Mouse (Mus musculus) ES-Bruce4 (cell line): ENCODE data around the gene Apeh. TPM values are rescaled to one million over a fixed set of nuclear protein-coding genes. Genes with fewer than 3 reads are reported as not detected.
A peak's percentile ranks its signal among the peaks of the same experiment; 100 is the strongest.

Experiments used
- H3K27ac ChIP-seq: 2 replicates; pipeline ENCODE4 v1.5.1; 2012; ENCODE audit warnings: low read length, inconsistent platforms; ENCODE audit not compliant: insufficient read depth
- H3K27me3 ChIP-seq: 2 replicates; pipeline ENCODE4 v1.6.1; 2012; ENCODE audit warnings: mild to moderate bottlenecking, low read length, inconsistent platforms; ENCODE audit not compliant: control insufficient read depth, poor library complexity, insufficient read depth, severe bottlenecking
- H3K36me3 ChIP-seq: 2 replicates; pipeline ENCODE4 v1.6.1; 2012; ENCODE audit warnings: inconsistent platforms, mild to moderate bottlenecking, low read length, moderate library complexity; ENCODE audit not compliant: control insufficient read depth, poor library complexity, insufficient read depth, severe bottlenecking
- H3K4me1 ChIP-seq: one replicate; pipeline ENCODE4 v1.8.1; 2011; ENCODE audit warnings: low read length; ENCODE audit not compliant: control insufficient read depth, insufficient read depth
- H3K4me3 ChIP-seq: 2 replicates; pipeline ENCODE4 v1.5.1; 2011; ENCODE audit warnings: low read depth, mild to moderate bottlenecking, low read length
- H3K9ac ChIP-seq: 2 replicates; pipeline ENCODE4 v1.6.1; 2012; ENCODE audit warnings: low read depth, mild to moderate bottlenecking, inconsistent platforms; ENCODE audit not compliant: poor library complexity, severe bottlenecking
- H3K9me3 ChIP-seq: replicated peaks from 2 replicates; pipeline ENCODE4 v1.6.1; 2012; ENCODE audit warnings: mild to moderate bottlenecking, low read length, inconsistent platforms; ENCODE audit not compliant: control insufficient read depth, poor library complexity, insufficient read depth, severe bottlenecking
- CTCF ChIP-seq: IDR thresholded peaks from one replicate; pipeline ENCODE4 v1.8.1; 2011; ENCODE audit warnings: low read depth, low read length
- EP300 ChIP-seq: IDR thresholded peaks from 2 replicates; pipeline ENCODE4 v1.6.1; 2011; ENCODE audit warnings: low read depth, low read length; ENCODE audit not compliant: insufficient read depth
- POLR2A ChIP-seq: IDR thresholded peaks from one replicate; pipeline ENCODE4 v1.8.1; 2011; ENCODE audit warnings: low read length; ENCODE audit not compliant: insufficient read depth
- polyA plus RNA-seq: library from polyadenylated mRNA; stranded (reverse); fragments of >200 nt; gene quantifications from 2 replicates; pipeline ENCODE4 v1.2.4, GENCODE M21; 2011; ENCODE audit warnings: low read depth; ENCODE audit not compliant: missing spikeins, insufficient read depth, insufficient read length

Apeh gene
- polyA plus RNA-seq, 1 experiment: 48.1 TPM

DNA sequence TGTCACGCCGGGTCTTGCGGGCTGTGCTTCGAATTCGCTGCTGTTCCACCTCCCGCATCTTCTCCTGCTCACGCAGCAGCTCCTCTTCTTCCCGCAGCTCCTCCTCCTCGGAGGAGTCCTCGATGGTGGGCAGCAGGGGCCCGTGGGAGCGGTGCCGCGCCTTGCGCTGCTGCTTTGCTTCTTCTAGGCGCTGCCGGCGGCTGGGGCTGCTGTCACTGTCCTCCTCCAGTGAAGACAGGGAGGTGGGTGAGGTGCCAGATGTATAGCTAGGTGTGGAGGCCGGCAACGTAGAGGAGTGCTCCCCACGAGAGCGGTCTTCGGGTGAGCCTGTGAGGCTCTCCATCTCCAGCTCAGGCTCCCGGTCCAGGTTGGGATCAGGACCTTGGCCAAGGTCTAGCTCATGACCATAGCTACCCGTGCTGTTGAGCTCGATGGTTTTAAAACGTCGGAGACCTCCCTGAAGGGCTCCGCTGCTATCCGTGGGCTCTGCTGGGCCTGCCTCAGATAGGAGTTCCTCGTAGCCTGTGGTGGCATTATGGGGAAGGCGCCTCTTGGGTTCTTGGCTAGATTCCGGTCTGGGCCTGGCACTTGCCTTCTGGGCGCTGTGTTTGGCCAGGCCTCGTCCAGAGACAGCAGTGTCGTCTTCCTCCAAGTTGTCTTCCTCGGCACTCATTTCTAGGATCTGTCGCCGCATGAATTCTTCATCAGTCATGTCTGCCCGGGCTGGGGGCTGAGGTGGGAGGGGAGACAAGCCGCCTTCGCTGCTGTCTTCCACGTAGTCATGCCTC, 21.1 kb upstream of the Apeh start:
- Histone ChIP-seq H3K4me1 (no peaks in the 10 kb centered on the region), H3K4me3 (peak overlapping the region; percentile 6), H3K9ac (no peak overlapping the region), H3K27ac (no peak overlapping the region), H3K36me3 (no peaks in the 10 kb centered on the region), H3K27me3 (no peaks in the 10 kb centered on the region), H3K9me3 (no peaks in the 10 kb centered on the region)
- TF ChIP-seq POLR2A (no peak), EP300 (no peak), CTCF (no peak)

DNA sequence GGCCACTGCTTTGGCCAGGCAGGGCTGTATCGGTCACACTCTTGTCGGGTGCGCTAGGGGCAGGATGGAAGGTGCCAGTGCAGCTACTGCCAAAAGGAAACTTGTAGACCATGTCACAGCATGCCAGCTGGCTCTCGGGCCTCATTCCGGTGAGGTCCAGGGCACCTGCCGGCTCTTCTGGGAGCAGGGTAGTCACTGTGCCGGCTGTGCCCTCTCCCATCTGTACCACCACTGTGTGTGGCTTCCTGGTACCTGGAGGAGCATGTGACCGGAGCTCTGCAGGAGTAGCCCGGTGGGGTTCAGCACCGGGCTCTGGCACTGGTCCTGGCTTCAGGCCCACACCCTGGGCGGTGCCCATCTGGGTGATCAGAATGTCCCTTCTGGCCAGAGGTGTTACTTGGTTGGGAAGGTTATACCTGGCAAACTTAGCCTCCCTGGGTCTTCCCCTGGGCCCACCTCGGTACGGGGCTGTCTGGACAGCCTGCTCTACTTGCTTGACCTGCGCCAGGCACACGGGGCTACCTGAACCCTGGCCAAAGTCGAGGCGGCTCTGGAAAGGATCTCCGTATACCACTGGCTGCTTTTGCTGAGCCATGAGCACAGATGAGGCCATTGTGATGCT, 18.4 kb upstream of the Apeh start:
- Histone ChIP-seq H3K4me3 (no peak overlapping the region), H3K9me3 (no peaks in the 10 kb centered on the region), H3K36me3 (no peaks in the 10 kb centered on the region), H3K4me1 (no peaks in the 10 kb centered on the region), H3K9ac (no peak overlapping the region), H3K27ac (no peak overlapping the region), H3K27me3 (no peaks in the 10 kb centered on the region)
- TF ChIP-seq EP300: no peak
- no peak for TF ChIP-seq CTCF
- no peak for TF ChIP-seq POLR2A

DNA sequence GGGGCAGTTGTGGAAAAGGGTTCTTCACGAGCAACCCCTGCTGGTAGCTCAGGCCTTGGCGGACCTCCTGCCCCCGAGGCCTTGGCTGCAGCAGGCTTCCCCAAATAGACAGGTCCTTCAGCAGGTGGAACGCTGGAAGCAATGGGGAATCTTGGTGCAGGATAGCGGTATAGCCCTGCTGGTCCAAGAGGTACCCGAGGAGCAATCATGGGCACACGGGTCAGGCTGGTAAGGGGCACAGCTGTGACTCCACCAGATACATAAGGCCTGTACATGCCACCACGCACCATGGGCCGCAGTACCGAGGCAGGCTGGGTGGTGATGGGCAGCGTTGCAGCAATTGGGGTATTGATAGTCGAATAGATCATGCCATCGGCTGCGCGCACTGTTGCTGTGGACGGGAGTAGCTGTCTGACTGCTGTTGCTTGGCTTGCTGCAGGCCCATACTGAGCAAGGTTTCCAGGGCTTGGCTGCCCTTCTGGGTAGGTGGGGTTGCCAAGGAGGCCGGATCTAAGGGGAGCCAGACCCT, 17.3 kb upstream of the Apeh start:
- Histone ChIP-seq H3K9ac (no peak overlapping the region), H3K27ac (no peak overlapping the region), H3K4me3 (no peak overlapping the region), H3K36me3 (no peaks in the 10 kb centered on the region), H3K27me3 (no peaks in the 10 kb centered on the region), H3K4me1 (no peaks in the 10 kb centered on the region), H3K9me3 (no peaks in the 10 kb centered on the region)
- no peak for TF ChIP-seq POLR2A
- no peak for TF ChIP-seq EP300
- TF ChIP-seq CTCF: no peak

DNA sequence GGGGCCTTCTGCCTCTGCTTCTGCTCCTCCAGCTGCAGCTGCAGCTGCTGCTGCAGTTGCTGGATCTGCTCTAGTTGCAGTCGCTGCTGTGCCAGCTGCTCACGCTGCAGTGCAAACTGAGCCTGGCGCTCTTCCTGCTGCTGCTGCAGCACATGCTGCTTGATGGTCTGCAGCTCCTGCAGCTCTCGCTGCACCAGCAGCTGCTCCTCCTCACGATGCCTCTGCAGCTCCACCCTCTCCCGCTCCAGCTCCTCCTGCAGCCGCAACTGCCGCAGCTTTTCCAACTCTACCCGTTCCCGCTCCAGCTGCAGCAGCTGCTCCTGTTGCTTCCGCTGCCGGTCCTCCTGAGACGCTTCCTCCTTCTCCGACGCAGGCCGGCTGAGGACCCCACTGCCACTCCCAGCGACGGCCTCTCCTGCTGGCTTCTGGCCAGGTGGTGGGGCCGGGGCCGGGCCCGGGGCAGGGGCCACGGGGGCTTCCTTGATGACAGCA, 16.7 kb upstream of the Apeh start:
- H3K36me3 ChIP-seq: no peaks in the 10 kb centered on the region
- H3K27me3 ChIP-seq: no peaks in the 10 kb centered on the region
- TF ChIP-seq CTCF: no peak
- TF ChIP-seq POLR2A: no peak
- no peak for TF ChIP-seq EP300
- no peak overlapping the region for H3K4me3 ChIP-seq
- no peak overlapping the region for H3K27ac ChIP-seq
- H3K4me1 ChIP-seq: no peaks in the 10 kb centered on the region
- no peak overlapping the region for H3K9ac ChIP-seq
- H3K9me3 ChIP-seq: no peaks in the 10 kb centered on the region

DNA sequence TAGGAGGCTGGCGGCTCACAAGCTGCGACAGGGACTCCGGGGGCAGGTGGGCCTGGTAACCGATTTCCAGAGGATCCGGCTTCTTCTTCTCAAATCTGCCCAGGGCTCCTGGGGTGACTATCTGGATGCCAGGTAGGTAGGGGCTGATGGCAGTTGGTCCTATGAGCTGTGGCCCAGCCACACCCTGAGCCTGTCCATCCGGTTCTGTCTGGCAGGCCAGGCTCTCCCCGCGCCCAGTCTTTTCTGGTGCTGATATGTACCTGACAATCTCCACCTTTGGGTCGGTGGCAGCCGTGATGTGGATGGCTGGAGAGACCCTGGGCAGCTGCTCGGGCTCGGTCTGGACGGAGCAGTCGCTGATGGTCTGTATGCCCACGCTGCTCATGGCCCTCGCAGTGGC, 15.8 kb upstream of the Apeh start:
- H3K27me3 ChIP-seq: no peaks in the 10 kb centered on the region
- peak overlapping the region; percentile 35 for H3K4me3 ChIP-seq
- no peaks in the 10 kb centered on the region for H3K9me3 ChIP-seq
- TF ChIP-seq CTCF (no peak), POLR2A (no peak), EP300 (no peak)
- H3K9ac ChIP-seq: no peak overlapping the region
- H3K27ac ChIP-seq: no peak overlapping the region
- no peaks in the 10 kb centered on the region for H3K4me1 ChIP-seq
- no peaks in the 10 kb centered on the region for H3K36me3 ChIP-seq

DNA sequence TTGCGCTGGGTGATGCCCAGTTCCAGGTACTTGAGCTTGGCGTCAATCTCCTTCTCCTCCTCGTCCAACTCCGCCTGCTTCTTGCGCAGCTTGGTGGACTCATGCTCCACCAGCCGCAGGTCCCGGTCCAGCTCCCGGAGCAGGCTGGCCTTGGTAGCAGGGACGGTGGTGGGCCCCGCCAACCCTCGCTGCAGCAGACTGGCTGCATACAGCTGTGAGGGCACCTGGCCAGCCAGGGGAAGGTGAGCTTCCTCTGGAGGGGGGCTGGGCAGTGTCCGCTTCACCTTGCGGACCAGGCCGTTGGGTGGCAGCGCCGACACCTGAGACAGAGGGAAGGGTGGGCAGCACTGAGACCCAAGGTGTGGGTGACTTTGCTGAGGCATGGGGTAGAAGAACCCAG, 13.5 kb upstream of the Apeh start:
- TF ChIP-seq CTCF: no peak
- no peak for TF ChIP-seq EP300
- TF ChIP-seq POLR2A: no peak
- H3K36me3 ChIP-seq: no peaks in the 10 kb centered on the region
- no peaks in the 10 kb centered on the region for H3K27me3 ChIP-seq
- no peaks in the 10 kb centered on the region for H3K4me1 ChIP-seq
- 0 out of 2 replicates have a peak overlapping the region, but pooled peaks have one; percentile 2 for H3K4me3 ChIP-seq
- no peak overlapping the region for H3K27ac ChIP-seq
- H3K9ac ChIP-seq: no peak overlapping the region
- H3K9me3 ChIP-seq: no peaks in the 10 kb centered on the region
